Mouse (Mus musculus) olfactory bulb, adult 2 months (tissue): Measurements from ENCODE around the gene Cxcr4.

Experiments used
- CTCF ChIP-seq: fragments of 200-500 bp; IDR thresholded peaks from 2 replicates; pipeline ENCODE4 v1.5.1; 2012; ENCODE audit warnings: low read depth, mild to moderate bottlenecking, low read length, moderate library complexity; ENCODE audit not compliant: insufficient read depth
- POLR2A ChIP-seq: fragments of 200-500 bp; IDR thresholded peaks from 2 replicates; pipeline ENCODE4 v1.6.1; 2012; ENCODE audit warnings: mild to moderate bottlenecking, low read depth, low read length, moderate library complexity; ENCODE audit not compliant: insufficient read depth

- no peak for TF ChIP-seq POLR2A
- no peak for TF ChIP-seq CTCF
Observed at GRCm38 (mm10) chr1:128602688-128603385, 10.7 kb upstream of the Cxcr4 start.
